Mouse (Mus musculus) cerebellum, postnatal 25 days (tissue): Measurements from ENCODE around the gene Trex1.

ENCODE experiments used
- DNase-seq, 2 experiments: peaks; one replicate each; pipeline ENCODE4 v3.0.0; 2021; ENCODE audit warnings: mixed read lengths in 2 of 2

The Trex1 gene

GRCm38 (mm10) chr9:109009636-109010315, 49.8 kb downstream of the Trex1 start:
- DNase-seq: no peak

GRCm38 (mm10) chr9:109008994-109009635, 50.4 kb downstream of the Trex1 start:
- DNase-seq: no peak

GRCm38 (mm10) chr9:109008081-109008480, 51.5 kb downstream of the Trex1 start:
- no peak for DNase-seq
